Mouse (Mus musculus): Measurements from ENCODE around the gene Megf9. TPM values are rescaled to one million over a fixed set of nuclear protein-coding genes. Genes with fewer than 3 reads are reported as not detected.

Megf9 gene
- polyA plus RNA-seq, 1 experiment from 2014 or later: 5.9 TPM

- H3K4me3 ChIP-seq (ENCODE audit: low read depth, low read length): no peak overlapping the region
- no peak overlapping the region for H3K27ac ChIP-seq (ENCODE audit: low read depth, low read length)
- no peak for ATAC-seq (replicated peaks; ENCODE audit: insufficient number of reproducible peaks, low FRiP score, low TSS enrichment)
- no peak overlapping the region for H3K9ac ChIP-seq (ENCODE audit: low read depth, low read length)
- no peaks in the 10 kb centered on the region for H3K36me3 ChIP-seq (ENCODE audit: control insufficient read depth, insufficient read depth, low read length)
- WGBS (ENCODE audit: insufficient replicate concordance): 87% methylated on average over 3 of the region's 3 CpGs
- H3K4me1 ChIP-seq (ENCODE audit: control insufficient read depth, insufficient read depth, low read length): no peaks in the 10 kb centered on the region
- H3K27me3 ChIP-seq (ENCODE audit: control insufficient read depth, insufficient read depth, low read length): no peaks in the 10 kb centered on the region
- no peak overlapping the region for H3K4me2 ChIP-seq
- no peaks in the 10 kb centered on the region for H3K9me3 ChIP-seq (replicated peaks; ENCODE audit: control insufficient read depth, low read length)
These were observed 88.0 kb downstream of the Megf9 start for GRCm38 (mm10) chr4:70446774-70447173.

DNA sequence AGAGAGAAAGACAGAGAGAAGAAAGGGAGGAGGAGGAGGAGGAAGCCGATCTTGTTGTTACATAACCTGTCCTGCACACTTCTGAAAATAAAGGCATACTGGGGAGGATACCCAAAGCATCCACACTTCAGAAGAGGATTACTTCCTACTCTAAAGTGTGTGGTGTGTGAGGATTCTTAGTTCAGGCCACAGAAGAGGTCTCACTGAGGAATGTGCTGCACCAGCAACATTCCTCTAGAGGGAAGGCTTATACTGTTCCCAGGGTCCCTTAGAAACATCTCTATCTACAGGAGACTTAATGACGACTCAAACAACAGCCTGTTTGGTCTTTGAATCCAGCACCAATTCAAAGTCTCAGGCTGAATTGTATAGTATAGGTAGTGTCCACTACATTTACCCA lies 114.6 kb downstream of the Megf9 start:
- no peak for ATAC-seq (replicated peaks; ENCODE audit: insufficient number of reproducible peaks, low FRiP score, low TSS enrichment)
- WGBS (ENCODE audit: insufficient replicate concordance): 60% methylated on average over 2 of the region's 2 CpGs
- no peaks in the 10 kb centered on the region for H3K27me3 ChIP-seq (ENCODE audit: control insufficient read depth, insufficient read depth, low read length)

GRCm38 (mm10) chr4:70412126-70412525 lies 122.7 kb downstream of the Megf9 start:
- H3K9me3 ChIP-seq (replicated peaks; ENCODE audit: control insufficient read depth, low read length): no peaks in the 10 kb centered on the region
- no peak overlapping the region for H3K4me3 ChIP-seq (ENCODE audit: low read depth, low read length)
- no peak overlapping the region for H3K27ac ChIP-seq (ENCODE audit: low read depth, low read length)
- no peak overlapping the region for H3K9ac ChIP-seq (ENCODE audit: low read depth, low read length)
- H3K4me2 ChIP-seq: no peak overlapping the region
- no peaks in the 10 kb centered on the region for H3K36me3 ChIP-seq (ENCODE audit: control insufficient read depth, insufficient read depth, low read length)
- no peaks in the 10 kb centered on the region for H3K4me1 ChIP-seq (ENCODE audit: control insufficient read depth, insufficient read depth, low read length)
- H3K27me3 ChIP-seq (ENCODE audit: control insufficient read depth, insufficient read depth, low read length): no peaks in the 10 kb centered on the region
- no peak for ATAC-seq (replicated peaks; ENCODE audit: insufficient number of reproducible peaks, low FRiP score, low TSS enrichment)
- 71% methylated on average over 2 of the region's 2 CpGs for WGBS (ENCODE audit: insufficient replicate concordance)

More for the DNA sequence above, 114.6 kb downstream of the Megf9 start:
- Histone ChIP-seq H3K4me3 (ENCODE audit: low read depth, low read length) (no peak overlapping the region), H3K27ac (ENCODE audit: low read depth, low read length) (no peak overlapping the region), H3K9ac (ENCODE audit: low read depth, low read length) (no peak overlapping the region), H3K4me1 (ENCODE audit: control insufficient read depth, insufficient read depth, low read length) (no peaks in the 10 kb centered on the region), H3K4me2 (no peak overlapping the region), H3K9me3 (replicated peaks; ENCODE audit: control insufficient read depth, low read length) (no peaks in the 10 kb centered on the region), H3K36me3 (ENCODE audit: control insufficient read depth, insufficient read depth, low read length) (no peaks in the 10 kb centered on the region)

DNA sequence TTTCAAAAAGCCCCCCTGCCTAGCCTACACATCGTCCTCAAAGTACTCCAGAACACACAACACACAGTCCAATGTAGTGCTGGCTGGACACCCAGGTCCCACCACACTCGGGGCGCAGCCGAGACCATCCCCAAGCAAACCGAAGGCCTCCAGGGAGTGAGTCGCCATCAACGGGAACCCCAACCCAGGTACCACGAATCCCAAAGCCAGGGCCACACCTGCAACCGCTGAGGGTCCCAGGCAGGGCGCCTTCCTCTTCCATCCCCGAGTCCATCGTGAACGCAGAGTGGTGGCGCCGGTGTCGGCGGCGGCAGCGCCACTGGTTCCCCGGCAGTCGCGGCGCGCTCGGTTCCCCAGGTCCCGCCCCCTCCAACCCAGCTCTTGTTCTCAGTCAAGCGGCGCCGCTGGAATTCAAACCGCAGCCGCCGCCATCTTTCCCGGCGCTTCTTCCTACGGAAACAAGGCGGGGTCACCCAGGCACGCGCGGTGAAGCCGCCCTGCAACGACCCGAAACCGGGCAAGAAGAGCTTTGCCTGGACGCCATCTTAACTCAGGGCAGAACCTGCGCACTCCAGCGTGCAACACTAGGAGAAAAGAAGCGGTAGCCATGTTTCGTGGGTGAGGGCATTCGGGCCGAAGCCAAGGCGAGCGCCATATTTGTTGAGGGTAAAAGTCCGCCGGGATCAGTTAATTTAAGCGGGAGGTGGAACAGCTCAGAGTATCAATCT lies 124.6 kb downstream of the Megf9 start, which contains the start of gene Cdk5rap2:
TSS of gene Cdk5rap2 (minus strand) at position 450 of the 728 bp plus-strand sequence.
- peak within 1 kb of the TSS; percentile 88 for H3K9ac ChIP-seq (ENCODE audit: low read depth, low read length)
- H3K4me2 ChIP-seq: peak within 1 kb of the TSS; percentile 63
- no peaks in the 10 kb centered on the region for H3K36me3 ChIP-seq (ENCODE audit: control insufficient read depth, insufficient read depth, low read length)
- H3K27me3 ChIP-seq (ENCODE audit: control insufficient read depth, insufficient read depth, low read length): no peaks in the 10 kb centered on the region
- H3K27ac ChIP-seq (ENCODE audit: low read depth, low read length): peak within 1 kb of the TSS; percentile 68
- peak; percentile 98 for ATAC-seq (replicated peaks; ENCODE audit: insufficient number of reproducible peaks, low FRiP score, low TSS enrichment)
- no peaks in the 10 kb centered on the region for H3K4me1 ChIP-seq (ENCODE audit: control insufficient read depth, insufficient read depth, low read length)
- H3K4me3 ChIP-seq (ENCODE audit: low read depth, low read length): peak within 1 kb of the TSS; percentile 82
- H3K9me3 ChIP-seq (replicated peaks; ENCODE audit: control insufficient read depth, low read length): no peaks in the 10 kb centered on the region
- WGBS (ENCODE audit: insufficient replicate concordance): under 1% methylated on average over 54 of the region's 55 CpGs

GRCm38 (mm10) chr4:70409456-70409855 lies 125.3 kb downstream of the Megf9 start:
- Histone ChIP-seq H3K9ac (ENCODE audit: low read depth, low read length) (peak overlapping the region; percentile 88), H3K4me2 (peak overlapping the region; percentile 63)
- 0 out of 2 replicates have a peak, but pooled peaks have one; percentile 12 for ATAC-seq (replicated peaks; ENCODE audit: insufficient number of reproducible peaks, low FRiP score, low TSS enrichment)

GRCm38 (mm10) chr4:70402109-70402819 lies 132.5 kb downstream of the Megf9 start:
- Histone ChIP-seq H3K9ac (ENCODE audit: low read depth, low read length) (no peak overlapping the region), H3K27me3 (ENCODE audit: control insufficient read depth, insufficient read depth, low read length) (no peaks in the 10 kb centered on the region), H3K36me3 (ENCODE audit: control insufficient read depth, insufficient read depth, low read length) (peaks cover 6% of the 10 kb centered on the region; the same call in 1 of the 2 replicates), H3K9me3 (replicated peaks; ENCODE audit: control insufficient read depth, low read length) (no peaks in the 10 kb centered on the region), H3K4me2 (no peak overlapping the region), H3K27ac (ENCODE audit: low read depth, low read length) (no peak overlapping the region), H3K4me1 (ENCODE audit: control insufficient read depth, insufficient read depth, low read length) (no peaks in the 10 kb centered on the region), H3K4me3 (ENCODE audit: low read depth, low read length) (no peak overlapping the region)
- ATAC-seq (replicated peaks; ENCODE audit: insufficient number of reproducible peaks, low FRiP score, low TSS enrichment): 0 out of 2 replicates have a peak, but pooled peaks have one; percentile 22
- 79% methylated on average over 9 of the region's 9 CpGs for WGBS (ENCODE audit: insufficient replicate concordance)

More at GRCm38 (mm10) chr4:70409456-70409855, 125.3 kb downstream of the Megf9 start:
- H3K4me1 ChIP-seq (ENCODE audit: control insufficient read depth, insufficient read depth, low read length): no peaks in the 10 kb centered on the region
- H3K4me3 ChIP-seq (ENCODE audit: low read depth, low read length): peak overlapping the region; percentile 82
- H3K27me3 ChIP-seq (ENCODE audit: control insufficient read depth, insufficient read depth, low read length): no peaks in the 10 kb centered on the region
- H3K9me3 ChIP-seq (replicated peaks; ENCODE audit: control insufficient read depth, low read length): no peaks in the 10 kb centered on the region
- no peaks in the 10 kb centered on the region for H3K36me3 ChIP-seq (ENCODE audit: control insufficient read depth, insufficient read depth, low read length)
- H3K27ac ChIP-seq (ENCODE audit: low read depth, low read length): no peak overlapping the region; the same call in 1 of the 2 replicates
- 22% methylated on average over 9 of the region's 9 CpGs for WGBS (ENCODE audit: insufficient replicate concordance)

DNA sequence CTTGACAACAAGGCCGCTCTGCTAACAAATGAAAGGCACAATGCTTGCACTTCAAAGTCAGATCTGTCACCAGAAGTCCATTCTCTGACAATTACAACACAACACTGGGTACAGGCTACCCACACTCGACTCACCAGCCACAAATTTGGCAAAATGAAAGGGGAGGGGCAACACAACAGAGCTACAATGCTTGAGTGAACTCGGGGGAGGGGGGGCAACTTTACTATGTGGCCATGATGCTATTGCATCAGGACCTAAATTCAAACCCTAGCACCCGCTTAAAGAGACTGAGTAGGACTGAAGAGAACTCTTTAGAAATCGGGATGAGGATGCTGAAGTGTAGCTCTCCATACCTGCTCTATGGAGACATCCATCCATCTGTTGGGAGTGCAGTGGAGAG lies 135.3 kb downstream of the Megf9 start:
- Histone ChIP-seq H3K4me1 (ENCODE audit: control insufficient read depth, insufficient read depth, low read length) (no peaks in the 10 kb centered on the region), H3K9me3 (replicated peaks; ENCODE audit: control insufficient read depth, low read length) (no peaks in the 10 kb centered on the region), H3K4me3 (ENCODE audit: low read depth, low read length) (no peak overlapping the region), H3K4me2 (no peak overlapping the region), H3K27ac (ENCODE audit: low read depth, low read length) (no peak overlapping the region), H3K27me3 (ENCODE audit: control insufficient read depth, insufficient read depth, low read length) (no peaks in the 10 kb centered on the region), H3K9ac (ENCODE audit: low read depth, low read length) (no peak overlapping the region), H3K36me3 (ENCODE audit: control insufficient read depth, insufficient read depth, low read length) (peaks cover 6% of the 10 kb centered on the region; the same call in 1 of the 2 replicates)
- no peak for ATAC-seq (replicated peaks; ENCODE audit: insufficient number of reproducible peaks, low FRiP score, low TSS enrichment)
- WGBS (ENCODE audit: insufficient replicate concordance): 82% methylated on average over 5 of the region's 5 CpGs

DNA sequence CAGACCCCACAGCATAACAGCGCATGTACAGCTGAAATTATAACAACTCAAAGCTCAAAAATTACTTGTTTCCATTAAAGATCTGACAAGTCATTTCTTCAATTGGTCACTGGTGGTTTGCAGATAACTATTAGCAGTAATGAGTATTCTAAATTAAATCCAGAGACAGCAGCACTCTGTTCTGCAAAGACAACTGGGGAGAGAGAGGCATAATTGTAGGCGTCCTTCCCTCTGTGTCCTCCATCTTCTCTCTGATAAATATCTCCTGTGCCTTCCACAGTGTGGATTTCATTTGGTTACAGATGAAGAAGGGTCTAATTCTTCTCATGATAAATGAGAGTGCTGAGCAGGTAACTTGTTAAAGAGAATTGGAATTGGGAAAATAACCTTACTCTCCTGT lies 135.7 kb downstream of the Megf9 start:
- Histone ChIP-seq H3K9me3 (replicated peaks; ENCODE audit: control insufficient read depth, low read length) (no peaks in the 10 kb centered on the region), H3K4me1 (ENCODE audit: control insufficient read depth, insufficient read depth, low read length) (no peaks in the 10 kb centered on the region), H3K36me3 (ENCODE audit: control insufficient read depth, insufficient read depth, low read length) (peaks cover 6% of the 10 kb centered on the region; the same call in 1 of the 2 replicates), H3K27me3 (ENCODE audit: control insufficient read depth, insufficient read depth, low read length) (no peaks in the 10 kb centered on the region), H3K4me3 (ENCODE audit: low read depth, low read length) (no peak overlapping the region), H3K9ac (ENCODE audit: low read depth, low read length) (no peak overlapping the region), H3K4me2 (no peak overlapping the region), H3K27ac (ENCODE audit: low read depth, low read length) (no peak overlapping the region)
- no peak for ATAC-seq (replicated peaks; ENCODE audit: insufficient number of reproducible peaks, low FRiP score, low TSS enrichment)
- 87% methylated on average over 2 of the region's 2 CpGs for WGBS (ENCODE audit: insufficient replicate concordance)

Measured in heart, embryonic 11.5 days (tissue).